In the genomic region with DNA sequence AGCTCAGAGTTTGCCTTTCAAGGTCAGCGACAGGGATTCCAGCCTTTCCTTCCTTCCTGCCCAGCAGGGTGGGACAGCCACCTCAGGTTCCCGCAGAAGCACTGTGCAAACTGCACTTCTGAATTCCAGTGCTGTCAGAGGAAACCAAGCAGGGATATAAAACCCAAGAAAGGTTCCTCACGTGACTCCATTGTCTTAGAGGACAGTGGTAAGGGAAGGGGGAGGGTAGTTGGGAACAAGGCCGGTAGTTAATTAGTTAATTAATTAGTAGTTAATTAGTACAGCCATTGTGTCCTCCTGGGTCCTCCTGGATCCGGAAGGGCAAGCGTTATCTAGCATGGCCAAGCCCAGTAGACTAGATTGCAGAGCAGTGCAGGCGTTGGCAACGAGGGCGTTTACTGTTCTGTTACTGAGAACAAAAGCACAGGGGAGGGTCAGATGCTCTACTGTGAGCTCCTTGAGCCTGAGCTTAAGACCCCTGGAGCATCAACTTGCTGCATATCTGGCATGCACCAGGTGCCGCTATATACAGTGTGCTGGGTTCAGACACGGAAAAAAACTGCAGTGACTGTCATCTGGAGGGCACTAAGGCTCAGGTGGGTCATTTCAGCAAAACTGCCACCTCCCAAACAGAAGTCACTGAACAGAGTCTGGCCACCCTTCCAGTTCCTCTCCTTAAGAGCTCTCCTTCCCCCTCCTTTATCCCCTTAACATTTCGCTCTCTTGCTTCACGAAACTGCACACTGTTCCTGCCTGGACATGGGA, we compare ENCODE assay signal across 9 mouse cellular contexts.
A peak's percentile ranks its signal among the peaks of the same experiment; 100 is the strongest.
DNase-seq lines count a peak whose midpoint lies in the region; ATAC-seq lines count a peak whose summit lies in the region.
"Had no signal": no experiment of that assay in that cellular context is flagged by ENCODE, and none has a peak within 500 bp of the region (broad histone marks: within the 10 kb centered on the region; RNA-seq: fewer than 3 reads in every experiment).

No protein-coding gene starts in this region.

- H3K4me1 ChIP-seq in lung, embryonic 16.5 days (replicated peaks; ENCODE audit: control insufficient read depth, insufficient read depth, low read length) = peaks cover 41% of the 10 kb centered on the region
- H3K4me1 ChIP-seq in liver, embryonic 12.5 days = peaks cover 16% of the 10 kb centered on the region

- no peak for DNase-seq in lung, postnatal 14 days
- peak; percentile 31 for DNase-seq in heart, postnatal 10 days
- peak; percentile 29 for DNase-seq in yolk sac, embryonic 10.5 days (ENCODE audit: low spot score)
- DNase-seq in left cerebral cortex, postnatal 14 days (ENCODE audit: low spot score in 2 of 2) = no peak
- no peak for DNase-seq in layer of hippocampus, postnatal 14 days (ENCODE audit: low spot score in 2 of 2)

- intact Hi-C loops in heart, postnatal 10 days (cut with DNase I) = no loop called here
- intact Hi-C loops in left cerebral cortex, postnatal 14 days (cut with DNase I) = no loop called here

- H3K4me2 ChIP-seq in lung, embryonic 16.5 days (ENCODE audit: low read depth, low read length) = peak overlapping the region; percentile 27
- H3K4me2 ChIP-seq in liver, embryonic 12.5 days = 0 out of 2 replicates have a peak overlapping the region, but pooled peaks have one; percentile 3
- H3K4me2 ChIP-seq: neural tube, embryonic 12.5 days had no signal

- no peak overlapping the region for H3K4me3 ChIP-seq in lung, embryonic 16.5 days (ENCODE audit: low read length)
- no peak overlapping the region for H3K4me3 ChIP-seq in liver, embryonic 12.5 days
- H3K4me3 ChIP-seq: neural tube, embryonic 12.5 days had no signal

- H3K27ac ChIP-seq in lung, embryonic 16.5 days (ENCODE audit: low read length) = peak overlapping the region; percentile 69
- no peak overlapping the region for H3K27ac ChIP-seq in liver, embryonic 12.5 days
- H3K27ac ChIP-seq: neural tube, embryonic 12.5 days had no signal

- no peaks in the 10 kb centered on the region for H3K9me3 ChIP-seq in lung, embryonic 16.5 days (ENCODE audit: control insufficient read depth, low read length)
- H3K9me3 ChIP-seq in liver, embryonic 12.5 days (replicated peaks) = no peaks in the 10 kb centered on the region
- H3K9me3 ChIP-seq: neural tube, embryonic 12.5 days had no signal

- WGBS in lung, embryonic 16.5 days = 32% methylated on average over 13 of the region's 13 CpGs
- WGBS in liver, embryonic 12.5 days (ENCODE audit: insufficient replicate concordance) = 19% methylated on average over 13 of the region's 13 CpGs

- H3K36me3 ChIP-seq in lung, embryonic 16.5 days (ENCODE audit: control insufficient read depth, insufficient read depth, low read length) = no peaks in the 10 kb centered on the region
- H3K36me3 ChIP-seq in liver, embryonic 12.5 days = 0 out of 2 replicates have a peak, but pooled peaks cover 4% of the 10 kb centered on the region
- H3K36me3 ChIP-seq: neural tube, embryonic 12.5 days had no signal

- no peak overlapping the region for H3K9ac ChIP-seq in lung, embryonic 16.5 days (ENCODE audit: low read length)
- H3K9ac ChIP-seq in liver, embryonic 12.5 days = no peak overlapping the region
- H3K9ac ChIP-seq: neural tube, embryonic 12.5 days had no signal

- no peaks in the 10 kb centered on the region; the same call in 1 of the 2 replicates for H3K27me3 ChIP-seq in lung, embryonic 16.5 days (ENCODE audit: control insufficient read depth, insufficient read depth, low read depth, low read length)
- 0 out of 2 replicates have a peak, but pooled peaks cover 6% of the 10 kb centered on the region for H3K27me3 ChIP-seq in liver, embryonic 12.5 days (replicated peaks)
- H3K27me3 ChIP-seq: neural tube, embryonic 12.5 days had no signal

- ATAC-seq in lung, embryonic 16.5 days (ENCODE audit: low read depth) = peak; percentile 65
- peak; percentile 79 for ATAC-seq in liver, embryonic 12.5 days
- ATAC-seq in granulocyte monocyte progenitor cell, adult 5-6 weeks (replicated peaks; ENCODE audit: poor library complexity, severe bottlenecking) = no peak

Comparison
In these comparisons a context has a peak if more than half of its experiments do, and no peak if none do; other contexts are left out.
1. DNase-seq: peak in heart, postnatal 10 days (2 of 2) and yolk sac, embryonic 10.5 days (single experiment); none in lung, postnatal 14 days (single experiment), left cerebral cortex, postnatal 14 days (0 of 2) and layer of hippocampus, postnatal 14 days (0 of 2).